Mouse (Mus musculus) layer of hippocampus, postnatal 14 days (tissue): ENCODE measurements around the gene Coa3. TPM values are rescaled to one million over a fixed set of nuclear protein-coding genes. Genes with fewer than 3 reads are reported as not detected.
"Not testable (repeated sequence)": the region's sequence is repeated elsewhere in the genome, so short reads cannot be mapped to it uniquely, and the experiment has no call there.

Experiments
- DNase-seq, 2 experiments: peaks; one replicate each; pipeline ENCODE4 v3.0.0; 2021 to 2022; ENCODE audit warnings: low spot score in 2 of 2, mixed read lengths in 1 of 2
- long read RNA-seq, 2 experiments: library from polyadenylated mRNA; stranded (forward); transcript quantifications; one replicate each; pipeline ENCODE4 v2.0.0; 2021
- total RNA-seq, 2 experiments: library from RNA; stranded (reverse); gene quantifications; 2 replicates each; pipeline ENCODE4 v1.2.3; 2021

The Coa3 gene
- total RNA-seq, result 10 to 100 TPM; 82.2 to 93.7 TPM
- long read RNA-seq, experiment 1, transcript Coa3-201 (2 exons, 886 nt), result major isoform, 78 of 79 reads
- long read RNA-seq, experiment 1, partial matches to known transcripts, result 0 of 79 reads
- long read RNA-seq, experiment 1, other reads (novel, unspliced or antisense), result 1 of 79 reads
- long read RNA-seq, experiment 2, transcript Coa3-201 (2 exons, 886 nt), result major isoform, 197 of 203 reads
- long read RNA-seq, experiment 2, partial matches to known transcripts, result 0 of 203 reads
- long read RNA-seq, experiment 2, other reads (novel, unspliced or antisense), result 6 of 203 reads

DNA sequence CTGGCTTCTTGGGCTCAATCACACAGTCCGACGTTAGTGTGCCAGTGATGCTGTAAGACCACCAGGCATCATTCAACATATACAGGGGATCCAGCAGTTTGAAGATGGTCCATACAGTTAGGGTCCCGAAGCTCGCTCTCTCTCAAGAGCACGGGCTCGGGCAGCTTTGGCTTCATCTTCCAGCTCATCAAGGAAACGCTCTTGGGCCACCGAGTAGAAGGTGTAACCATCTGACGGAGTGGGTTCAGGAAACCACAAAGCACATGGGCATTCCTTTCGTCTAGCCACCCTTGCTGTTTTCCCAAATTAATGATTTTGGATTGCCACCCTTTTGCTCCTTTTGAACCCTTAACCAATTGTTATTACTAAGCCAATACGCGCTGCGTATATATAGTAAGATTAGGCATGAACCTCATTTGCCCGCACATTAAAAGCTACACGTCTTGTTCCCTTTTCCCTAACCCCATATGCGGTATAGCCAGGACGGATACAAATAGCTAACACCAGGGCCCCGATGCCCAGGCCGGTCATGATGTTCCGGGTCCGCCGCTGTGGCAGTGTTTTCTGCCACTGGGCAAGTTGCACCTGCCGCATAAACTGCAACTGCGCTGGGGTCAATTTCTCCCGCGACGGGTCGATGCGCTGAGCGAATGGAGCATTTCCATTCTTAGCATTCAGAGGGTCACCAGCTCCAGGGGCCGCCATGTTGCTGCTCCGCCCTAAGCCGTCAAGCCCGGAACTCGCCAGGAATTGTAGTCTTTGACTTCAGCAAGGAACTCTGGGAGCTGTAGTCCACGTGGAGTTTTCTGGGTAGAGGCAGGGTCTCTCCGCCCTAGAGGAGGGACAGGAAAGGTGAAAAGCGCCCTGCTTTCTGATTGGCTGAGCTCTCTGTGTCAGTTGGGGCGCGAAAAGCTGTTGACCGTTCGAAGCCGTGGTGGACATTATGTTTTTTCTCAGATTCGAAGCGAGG is at the start of gene Coa3, which contains the start of gene Cntd1:
Gene Coa3 (minus strand): TSS at position 892 of the 970 bp plus-strand sequence.
Gene Cntd1 (plus strand): TSS at position 790 of the 970 bp plus-strand sequence.
- DNase-seq, result peak; percentile 84 to 91

GRCm38 (mm10) chr11:101327311-101327710 is 48.4 kb upstream of the Coa3 start:
- no peak for DNase-seq

DNA sequence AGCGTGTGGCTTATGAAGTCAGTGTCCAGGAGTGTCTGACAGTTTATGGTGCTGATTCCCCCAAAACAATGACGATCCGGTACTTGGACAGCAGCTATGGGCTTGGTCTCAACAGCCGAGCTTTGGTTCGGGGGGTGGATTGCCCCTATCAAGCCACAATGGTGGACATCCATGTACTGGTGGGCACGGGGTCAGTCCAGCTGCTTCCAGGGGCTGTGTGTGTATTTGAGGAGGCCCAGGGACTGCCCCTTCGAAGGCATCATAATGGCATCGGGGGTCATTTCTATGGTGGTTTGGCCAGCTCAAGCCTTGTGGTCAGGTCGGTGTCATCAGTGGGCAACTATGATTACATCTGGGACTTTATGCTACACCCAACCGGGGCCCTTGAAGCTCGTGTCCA is 47.2 kb upstream of the Coa3 start:
- DNase-seq, result no peak

- not testable (repeated sequence) for DNase-seq
Observed at GRCm38 (mm10) chr11:101325201-101325600, 46.3 kb upstream of the Coa3 start.

GRCm38 (mm10) chr11:101324763-101325162 is 45.8 kb upstream of the Coa3 start, which contains the start of gene Aoc2:
Aoc2 (plus strand) TSS chr11:101325063.
- no peak for DNase-seq

- DNase-seq, result peak; percentile 68 to 79
Observed at GRCm38 (mm10) chr11:101323609-101324008, 44.7 kb upstream of the Coa3 start.

GRCm38 (mm10) chr11:101316501-101316917 is 37.6 kb upstream of the Coa3 start:
- DNase-seq, result no peak

GRCm38 (mm10) chr11:101315665-101316500 is 37.0 kb upstream of the Coa3 start, which contains the start of gene Psme3:
Psme3 (plus strand) TSS chr11:101316213.
- DNase-seq, result peak; percentile 94 to 96

DNA sequence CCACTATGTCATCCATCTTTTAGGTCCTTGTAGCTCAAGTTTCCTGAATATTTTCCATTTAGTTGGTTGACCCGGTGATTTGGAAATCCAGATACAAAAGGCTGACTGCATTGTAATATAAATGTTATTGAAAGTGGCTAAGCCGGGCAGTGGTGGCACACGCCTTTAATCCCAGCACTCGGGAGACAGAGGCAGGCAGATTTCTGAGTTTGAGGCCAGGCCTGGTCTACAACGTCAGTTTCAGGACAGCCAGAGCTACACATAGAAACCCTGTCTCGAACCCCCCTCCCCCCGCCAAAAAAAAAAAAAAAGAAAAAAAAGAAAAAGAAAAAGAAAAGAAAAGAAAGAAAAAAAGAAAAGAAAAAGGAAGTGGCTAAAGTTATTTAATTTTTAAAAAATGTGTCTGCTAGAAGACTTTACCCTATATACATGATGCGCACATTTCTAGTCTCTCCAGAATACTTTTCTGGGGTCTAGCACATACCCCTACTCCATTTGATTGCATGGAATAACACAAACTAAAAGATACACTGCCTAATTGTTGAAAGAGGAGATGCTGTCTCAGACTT is 36.3 kb upstream of the Coa3 start:
- DNase-seq, result no peak

DNA sequence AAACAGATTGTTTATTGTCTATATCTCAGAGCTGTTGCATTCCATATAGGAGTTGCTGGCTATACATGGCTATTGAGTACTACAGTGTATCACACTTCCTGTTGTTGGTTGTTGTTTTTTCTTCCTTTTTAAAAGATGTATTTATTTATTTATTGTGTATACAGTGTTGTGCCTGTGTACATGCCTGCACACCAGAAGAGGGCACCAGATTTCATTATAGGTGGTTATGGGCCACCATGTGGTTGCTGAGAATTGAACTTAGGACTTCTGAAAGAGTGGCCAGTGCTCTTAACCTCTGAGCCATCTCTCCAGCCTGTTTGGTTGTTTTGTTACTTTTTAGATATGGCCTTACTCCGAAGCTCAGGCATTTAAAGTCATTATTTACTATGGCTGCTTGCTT is 35.7 kb upstream of the Coa3 start:
- DNase-seq, result no peak

GRCm38 (mm10) chr11:101312150-101312549 is 33.2 kb upstream of the Coa3 start:
- DNase-seq, result no peak

GRCm38 (mm10) chr11:101311083-101311482 is 32.2 kb upstream of the Coa3 start:
- DNase-seq, result no peak

GRCm38 (mm10) chr11:101307744-101308143 is 28.8 kb upstream of the Coa3 start:
- no peak for DNase-seq

DNA sequence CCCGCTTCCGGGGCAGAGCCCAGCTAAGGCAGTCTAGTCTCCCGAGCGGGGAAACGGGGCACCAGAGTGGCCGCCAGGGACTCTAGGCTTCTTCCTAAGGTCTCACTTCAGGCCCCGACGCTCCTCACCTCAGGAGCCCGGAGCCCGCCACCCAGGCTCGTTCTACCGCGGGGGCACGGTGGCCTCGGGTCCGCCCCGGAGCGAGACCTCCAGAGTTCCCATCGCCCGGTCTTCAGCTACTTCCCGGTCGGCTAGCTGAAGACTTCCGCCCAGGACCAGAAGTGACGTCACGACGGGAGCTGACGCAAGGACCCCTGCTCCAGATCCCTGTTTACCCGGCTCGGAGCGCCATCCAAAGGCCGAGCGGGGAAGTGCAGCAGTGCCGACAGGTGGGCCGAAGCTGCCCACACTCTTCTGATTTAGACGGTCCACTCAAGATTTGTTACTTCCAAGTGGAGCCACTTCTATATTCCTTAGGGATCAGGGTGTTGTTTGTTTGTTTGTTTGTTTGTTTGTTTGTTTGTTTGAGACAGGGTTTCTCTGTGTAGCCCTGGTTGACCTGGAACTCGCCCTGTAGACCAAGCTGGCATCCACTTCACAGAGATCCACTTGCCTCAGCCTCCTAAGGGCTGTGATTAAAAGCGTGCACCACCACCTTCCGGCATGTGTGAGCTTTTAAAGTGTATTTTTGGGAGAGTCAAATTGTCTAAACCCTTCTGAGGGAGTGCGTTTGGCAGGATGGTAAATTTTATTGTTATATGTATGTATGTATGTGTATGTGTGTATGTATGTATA is 23.3 kb upstream of the Coa3 start, which contains the start of gene Becn1:
Gene Becn1 (minus strand): TSS at position 283 of the 795 bp plus-strand sequence.
- peak; percentile 95 to 97 for DNase-seq

DNA sequence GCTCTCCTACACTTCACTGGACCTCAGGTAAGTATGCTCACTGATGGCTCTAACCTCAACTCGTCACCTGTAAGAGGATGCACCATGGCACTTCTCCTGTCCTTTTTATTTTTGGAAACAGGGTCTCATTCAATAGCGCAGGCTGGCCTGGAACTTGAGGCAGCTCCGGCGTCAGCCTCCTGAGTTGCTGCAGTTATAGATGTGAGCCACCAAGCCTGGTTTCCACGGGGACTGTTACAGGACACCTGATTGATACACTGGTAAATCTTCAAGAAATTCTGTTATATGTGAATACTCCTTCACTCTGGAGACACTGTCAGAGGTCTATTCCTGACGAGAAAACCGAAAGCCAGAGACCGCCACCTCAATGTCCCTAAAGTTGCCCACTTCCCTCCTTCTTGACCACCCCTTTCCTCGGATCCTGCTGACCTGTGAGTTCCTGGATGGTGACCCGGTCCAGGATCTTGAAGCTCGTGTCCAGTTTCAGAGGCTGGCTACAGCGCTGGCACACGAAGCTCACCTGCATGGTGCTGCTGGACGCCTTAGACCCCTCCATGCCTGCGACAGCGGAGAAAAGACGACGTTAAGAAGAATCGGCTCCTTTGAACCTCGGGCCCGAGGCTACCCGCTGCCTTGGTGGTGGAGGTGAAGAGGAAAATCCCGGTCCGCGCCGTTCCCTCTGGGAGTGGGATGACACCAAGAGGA is 22.5 kb upstream of the Coa3 start:
- no peak for DNase-seq

- DNase-seq, result no peak
Observed at GRCm38 (mm10) chr11:101300881-101301280, 22.0 kb upstream of the Coa3 start.

DNA sequence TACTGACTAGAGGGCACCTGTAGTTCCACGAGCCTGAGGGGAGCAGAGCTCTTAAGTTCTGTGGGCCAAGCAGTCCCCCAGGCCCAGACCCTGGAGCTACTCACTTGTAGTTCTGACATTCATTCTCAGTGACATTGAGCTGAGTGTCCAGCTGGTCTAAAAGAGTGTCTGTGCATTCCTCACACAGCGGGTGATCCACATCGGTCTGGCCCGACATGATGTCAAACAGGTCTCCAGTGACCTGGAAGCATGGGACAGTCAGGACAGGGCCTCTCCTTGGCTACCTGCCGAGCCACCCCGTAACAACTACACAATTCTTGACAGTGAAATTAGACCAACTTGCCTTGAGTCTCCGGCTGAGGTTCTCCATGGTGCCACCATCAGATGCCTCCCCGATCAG is 16.3 kb upstream of the Coa3 start:
- no peak for DNase-seq

DNA sequence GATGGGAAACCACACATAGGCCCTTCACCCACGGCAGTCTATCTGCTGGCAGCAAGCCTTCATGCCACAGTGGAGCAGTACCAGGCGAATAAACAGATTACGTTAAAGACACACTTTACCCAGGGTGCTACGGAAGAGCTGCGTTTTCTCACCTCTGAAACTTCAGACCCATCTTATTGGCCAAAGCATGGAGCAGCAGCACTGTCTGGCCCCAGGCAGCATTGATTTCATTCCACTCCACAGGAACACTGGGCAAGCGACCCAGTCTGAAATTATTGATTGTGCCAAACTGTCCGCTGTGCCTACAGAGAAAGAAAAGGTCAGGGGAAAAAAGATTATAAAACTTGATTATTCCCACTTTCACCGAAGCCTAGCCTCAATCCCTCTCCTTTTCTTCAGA is 12.3 kb upstream of the Coa3 start:
- DNase-seq, result no peak

- DNase-seq, result no peak
Observed at GRCm38 (mm10) chr11:101287306-101287705, 8.4 kb upstream of the Coa3 start.
